Mouse (Mus musculus) midbrain, postnatal 0 days (tissue): ENCODE measurements around the gene Mrps7. TPM values are rescaled to one million over a fixed set of nuclear protein-coding genes. Genes with fewer than 3 reads are reported as not detected.

Experiments used
- ATAC-seq: fragments of 200-750 bp; cut with Nextera tagmentation; 2 replicates; pipeline ENCODE4 v1.8.0; 2017; ENCODE audit warnings: moderate number of reproducible peaks, mild to moderate bottlenecking, moderate TSS enrichment, moderate library complexity; ENCODE audit not compliant: low FRiP score
- DNase-seq: peaks from one replicate; pipeline ENCODE4 v3.0.0-alpha.2; 2015; ENCODE audit warnings: low spot score
- H3K27ac ChIP-seq: fragments of 300-500 bp; sonication (generic); 2 replicates; pipeline ENCODE4 v1.5.1; 2014; ENCODE audit warnings: low read depth, mild to moderate bottlenecking, low read length, mixed read lengths
- H3K27me3 ChIP-seq: fragments of 300-500 bp; sonication (generic); 2 replicates; pipeline ENCODE4 v1.6.1; 2014; ENCODE audit warnings: low read length, control low read depth, mixed read lengths; ENCODE audit not compliant: insufficient read depth
- H3K36me3 ChIP-seq: fragments of 300-500 bp; sonication (generic); 2 replicates; pipeline ENCODE4 v1.6.1; 2014; ENCODE audit warnings: low read length, control low read depth, mixed read lengths; ENCODE audit not compliant: insufficient read depth
- H3K4me1 ChIP-seq: fragments of 300-500 bp; sonication (generic); 2 replicates; pipeline ENCODE4 v1.6.1; 2014; ENCODE audit warnings: mild to moderate bottlenecking, control low read depth, antibody characterized with exemption, low read length, mixed read lengths; ENCODE audit not compliant: insufficient read depth
- H3K4me2 ChIP-seq: fragments of 300-500 bp; sonication (generic); 2 replicates; pipeline ENCODE4 v1.6.1; 2014; ENCODE audit warnings: low read depth, mild to moderate bottlenecking, low read length, mixed read lengths; ENCODE audit not compliant: poor library complexity, severe bottlenecking
- H3K4me3 ChIP-seq: fragments of 300-500 bp; sonication (generic); 2 replicates; pipeline ENCODE4 v1.5.1; 2014; ENCODE audit warnings: low read depth, mild to moderate bottlenecking, low read length, moderate library complexity
- H3K9ac ChIP-seq: fragments of 300-500 bp; sonication (generic); replicated peaks from 2 replicates; pipeline ENCODE4 v1.6.1; 2014; ENCODE audit warnings: mild to moderate bottlenecking, low read length, moderate library complexity, mixed read lengths; ENCODE audit not compliant: poor library complexity, severe bottlenecking
- H3K9me3 ChIP-seq: fragments of 300-500 bp; sonication (generic); 2 replicates; pipeline ENCODE4 v1.6.1; 2016; ENCODE audit warnings: low read length, control low read depth
- CTCF ChIP-seq: IDR thresholded peaks from 2 replicates; pipeline ENCODE4 v1.5.1; 2016; ENCODE audit warnings: antibody characterized with exemption, mild to moderate bottlenecking
- WGBS: fragments of 180-500 bp; shearing (Covaris S2); extraction: QIAGEN DNeasy Blood & Tissue Kit; methylation state at CpG from one replicate; pipeline ENCODE4 v1.1.7; 2014; 5-methylcytosine and 5-hydroxymethylcytosine counted together
- polyA plus RNA-seq: library from polyadenylated mRNA; unstranded; fragments of >200 nt; fragmentation: Nextera tagmentation; extraction: Ambion mirVana; gene quantifications from 2 replicates; pipeline ENCODE4 v1.2.1, GENCODE M21; 2015
- total RNA-seq: library from RNA; depleted of rRNA; stranded (reverse); fragments of >200 nt; gene quantifications from 2 replicates; pipeline ENCODE4 v1.2.3, GENCODE M21; 2014

Gene Mrps7
- total and polyA plus RNA-seq, 2 experiments from 2014 or later: 39.6 to 81.8 TPM

GRCm38 (mm10) chr11:115629734-115630531 is 26.2 kb downstream of the Mrps7 start:
- DNase-seq (no peak), ATAC-seq (no peak)
- 89% methylated on average over 13 of the region's 13 CpGs for WGBS
- no peak for TF ChIP-seq CTCF
- no peaks in the 10 kb centered on the region for H3K27me3 ChIP-seq
- H3K9me3 ChIP-seq: no peaks in the 10 kb centered on the region
- no peak overlapping the region for H3K9ac ChIP-seq
- H3K27ac ChIP-seq: no peak overlapping the region
- peaks cover 4% of the 10 kb centered on the region for H3K4me1 ChIP-seq
- no peak overlapping the region for H3K4me3 ChIP-seq
- no peaks in the 10 kb centered on the region for H3K36me3 ChIP-seq
- no peak overlapping the region for H3K4me2 ChIP-seq

- Histone ChIP-seq H3K4me1 (peaks cover 4% of the 10 kb centered on the region), H3K4me2 (no peak overlapping the region), H3K27ac (no peak overlapping the region), H3K36me3 (no peaks in the 10 kb centered on the region), H3K27me3 (no peaks in the 10 kb centered on the region), H3K4me3 (no peak overlapping the region), H3K9ac (no peak overlapping the region), H3K9me3 (no peaks in the 10 kb centered on the region)
- TF ChIP-seq CTCF: no peak
- no peak for DNase-seq
- 50% methylated on average over 16 of the region's 16 CpGs for WGBS
- no peak for ATAC-seq
Observed at GRCm38 (mm10) chr11:115630532-115631504, 27.1 kb downstream of the Mrps7 start.

- WGBS: 17% methylated on average over 3 of the region's 3 CpGs
- no peak overlapping the region for H3K4me2 ChIP-seq
- no peak overlapping the region for H3K4me3 ChIP-seq
- ATAC-seq: no peak
- no peaks in the 10 kb centered on the region for H3K9me3 ChIP-seq
- peaks cover 4% of the 10 kb centered on the region for H3K4me1 ChIP-seq
- TF ChIP-seq CTCF: peak; percentile 67
- H3K27me3 ChIP-seq: no peaks in the 10 kb centered on the region
- no peak overlapping the region for H3K27ac ChIP-seq
- no peak overlapping the region for H3K9ac ChIP-seq
- no peak for DNase-seq
- H3K36me3 ChIP-seq: no peaks in the 10 kb centered on the region
Observed at GRCm38 (mm10) chr11:115631505-115631890, 27.8 kb downstream of the Mrps7 start.

GRCm38 (mm10) chr11:115632247-115632646 is 28.5 kb downstream of the Mrps7 start:
- Histone ChIP-seq H3K4me3 (no peak overlapping the region), H3K36me3 (no peaks in the 10 kb centered on the region), H3K27ac (no peak overlapping the region), H3K9ac (no peak overlapping the region), H3K4me2 (no peak overlapping the region), H3K27me3 (no peaks in the 10 kb centered on the region), H3K4me1 (no peaks in the 10 kb centered on the region), H3K9me3 (no peaks in the 10 kb centered on the region)
- no peak for TF ChIP-seq CTCF
- DNase-seq (no peak), ATAC-seq (no peak)
- 71% methylated on average over 7 of the region's 7 CpGs for WGBS

- WGBS: 92% methylated on average over 10 of the region's 10 CpGs
- no peak for ATAC-seq
- H3K27ac ChIP-seq: no peak overlapping the region
Observed at GRCm38 (mm10) chr11:115632862-115633261, 29.1 kb downstream of the Mrps7 start.

More at GRCm38 (mm10) chr11:115632862-115633261, 29.1 kb downstream of the Mrps7 start:
- Histone ChIP-seq H3K9me3 (no peaks in the 10 kb centered on the region), H3K4me1 (no peaks in the 10 kb centered on the region), H3K4me2 (no peak overlapping the region), H3K9ac (no peak overlapping the region), H3K27me3 (no peaks in the 10 kb centered on the region), H3K36me3 (no peaks in the 10 kb centered on the region), H3K4me3 (no peak overlapping the region)
- DNase-seq: no peak
- TF ChIP-seq CTCF: no peak
